Mouse (Mus musculus): ENCODE data around the gene Itpr3. TPM values are rescaled to one million over a fixed set of nuclear protein-coding genes. Genes with fewer than 3 reads are reported as not detected.

Itpr3 gene
- total RNA-seq, 2 experiments from 2014 or later = 4.6 to 6.8 TPM

DNA sequence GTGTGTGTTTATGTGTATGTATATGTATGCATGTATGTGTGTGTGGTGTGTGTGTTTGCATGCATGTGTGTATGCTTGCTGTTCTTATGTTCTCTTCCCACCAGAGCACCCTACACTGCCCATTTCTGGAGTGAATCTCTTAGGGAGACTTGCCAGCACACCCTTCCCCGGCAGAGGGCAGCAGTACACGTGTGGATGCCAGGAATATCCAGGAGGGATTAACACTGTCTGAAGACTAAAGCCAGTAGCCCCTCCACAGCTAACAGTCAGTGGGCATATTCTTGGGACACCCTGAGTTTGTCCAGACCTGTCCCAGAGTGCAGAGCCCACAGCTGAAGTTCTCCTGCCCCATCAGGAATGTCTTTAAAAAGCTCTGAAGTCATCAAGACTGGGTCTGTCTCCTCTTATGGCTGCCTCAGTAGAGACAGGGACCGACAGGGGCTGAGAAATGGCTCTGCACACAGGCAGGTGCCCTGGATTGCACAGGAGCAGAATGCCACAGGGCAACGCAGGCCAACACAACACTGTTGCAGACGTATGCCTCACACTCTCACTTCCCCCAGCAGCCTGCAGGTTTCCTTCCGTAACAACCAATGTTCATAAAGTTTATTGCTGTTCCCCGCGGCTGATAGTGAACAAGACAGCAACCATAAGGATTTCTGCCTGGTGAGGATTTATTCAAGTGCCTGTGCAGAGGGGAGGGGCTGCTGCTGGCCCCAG lies 108.1 kb downstream of the Itpr3 start:
- DNase-seq (ENCODE audit: low spot score) = no peak
- intact Hi-C loops (cut with DNase I) = no loop called here

DNA sequence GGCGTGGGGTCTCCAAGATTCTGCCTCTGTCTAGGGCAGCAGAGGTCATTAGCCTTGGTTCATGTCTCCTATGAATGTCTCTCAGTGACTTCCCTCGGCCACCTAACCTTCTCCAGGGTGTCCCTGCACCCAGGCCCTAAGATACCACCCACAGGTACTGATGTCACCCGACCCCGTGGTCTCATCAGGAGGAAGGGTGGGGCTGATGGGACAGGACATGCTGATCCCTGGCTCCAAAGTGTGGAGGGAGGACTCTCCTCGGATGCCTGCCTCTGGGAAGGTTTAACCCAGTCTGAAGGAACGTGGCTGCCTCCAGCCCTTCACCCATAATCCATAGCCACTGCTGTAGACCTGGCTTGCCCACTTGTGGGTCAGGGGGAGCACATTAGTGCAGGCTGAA lies 109.8 kb downstream of the Itpr3 start:
- intact Hi-C loops (cut with DNase I) = no loop called here
- DNase-seq (ENCODE audit: low spot score) = no peak

- intact Hi-C loops (cut with DNase I) = no loop called here
- DNase-seq (ENCODE audit: low spot score) = no peak
Measured at GRCm38 (mm10) chr17:27167545-27167944, 110.4 kb downstream of the Itpr3 start, which contains the start of gene Ip6k3. TSS of gene Ip6k3 (minus strand) at chr17:27167795.

GRCm38 (mm10) chr17:27168569-27168968 lies 111.5 kb downstream of the Itpr3 start:
- no peak for DNase-seq (ENCODE audit: low spot score)
- intact Hi-C loops (cut with DNase I) = no loop called here

DNA sequence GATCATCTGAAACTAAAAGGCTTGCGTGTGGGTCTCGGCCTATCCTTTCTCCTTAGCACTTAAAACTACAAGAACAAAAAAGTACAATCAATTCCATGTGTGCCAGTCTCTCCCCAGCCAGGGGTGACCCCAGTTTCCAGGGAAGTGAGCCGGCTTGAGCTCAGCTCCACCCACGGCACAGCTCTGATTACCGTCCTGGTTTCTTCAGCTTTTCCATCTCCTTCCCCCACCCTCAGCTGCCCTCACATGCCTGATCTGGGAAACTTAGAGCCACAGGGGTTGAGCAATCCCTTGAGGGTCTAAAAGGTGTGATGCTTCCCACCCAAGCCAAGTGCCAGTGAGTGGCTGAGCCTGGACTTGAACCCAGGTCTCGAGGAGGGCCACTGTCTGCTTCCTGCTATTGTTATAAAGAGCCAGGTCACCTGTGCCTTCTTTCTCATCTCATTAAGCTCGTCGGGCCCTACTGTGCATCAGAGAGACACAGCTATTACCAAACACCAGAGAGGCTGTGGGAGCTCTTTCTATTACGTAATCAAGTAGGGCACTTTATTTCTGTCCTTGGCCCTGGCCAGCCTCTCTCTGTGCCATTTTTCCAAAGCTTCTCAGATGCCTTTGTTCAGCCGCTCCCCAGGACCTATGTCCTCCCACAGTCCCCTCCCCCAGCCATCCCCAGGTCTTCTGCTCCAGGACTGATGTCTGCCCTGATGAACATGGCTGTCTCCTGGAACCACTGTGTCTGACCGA lies 113.0 kb downstream of the Itpr3 start:
- intact Hi-C loops (cut with DNase I) = no loop called here
- no peak for DNase-seq (ENCODE audit: low spot score)

- DNase-seq (ENCODE audit: low spot score) = no peak
- intact Hi-C loops (cut with DNase I) = no loop called here
Measured at GRCm38 (mm10) chr17:27171121-27171520, 114.0 kb downstream of the Itpr3 start.

Small RNAs within 50 kb of the gene (microRNA-seq; reads per million reads assigned to microRNA genes)
- gene Mir7677 = not detected

Other genes with a start within 250 kb of the Itpr3 start
- 10 to 100 TPM; 79.5 to 91.8 TPM for gene Nkx2-5, start 212.3 kb upstream of the Itpr3 start, total RNA-seq (2021)
- under 1 TPM; 0.44 to 0.48 TPM for gene Kifc5b, start 140.2 kb upstream of the Itpr3 start, total RNA-seq (2021)
- gene Phf1, start 124.3 kb upstream of the Itpr3 start, total RNA-seq (2021) = 10 to 100 TPM; 10.8 to 12.3 TPM
- 10 to 100 TPM; 91.4 to 92.5 TPM for gene Cuta, start 117.7 kb upstream of the Itpr3 start, total RNA-seq (2021)
- gene Syngap1, start 116.1 kb upstream of the Itpr3 start, total RNA-seq (2021) = 1 to 10 TPM; 5.3 to 5.5 TPM
- gene Zbtb9, start 84.1 kb upstream of the Itpr3 start, total RNA-seq (2021) = 1 to 10 TPM; 2.9 to 3.8 TPM
- gene Bak1, start 28.3 kb upstream of the Itpr3 start, total RNA-seq (2021) = 10 to 100 TPM; 18.2 to 24.2 TPM
- 100 to 1,000 TPM; 323 to 335 TPM for gene Uqcc2, start 76.6 kb downstream of the Itpr3 start, total RNA-seq (2021)
- 1 to 10 TPM; 8.6 to 9.4 TPM for gene Ip6k3, start 110.5 kb downstream of the Itpr3 start, total RNA-seq (2021)
- 10 to 100 TPM; 28.8 to 29.4 TPM for gene Lemd2, start 147.2 kb downstream of the Itpr3 start, total RNA-seq (2021)